Mouse (Mus musculus) heart, postnatal 10 days (tissue): Measurements from ENCODE around the gene A630023A22Rik. TPM values are rescaled to one million over a fixed set of nuclear protein-coding genes. Genes with fewer than 3 reads are reported as not detected.

Experiments
- DNase-seq, 2 experiments: peaks; one replicate each; pipeline ENCODE4 v3.0.0; 2021
- intact Hi-C: fragments of 180-260 bp; cut with DNase I; formaldehyde crosslinking; loops from one replicate; pipeline ENCODE4 v1.15.1; 2025
- total RNA-seq, 2 experiments: library from RNA; stranded (reverse); gene quantifications; 2 replicates each; pipeline ENCODE4 v1.2.3; 2021

The A630023A22Rik gene
- total RNA-seq, 2 experiments from 2014 or later = not detected

GRCm38 (mm10) chr14:34089796-34090195 lies 12.8 kb downstream of the A630023A22Rik start:
- no peak for DNase-seq
- intact Hi-C loops = no loop called here

- no peak for DNase-seq
- intact Hi-C loops = no loop called here
Observed at GRCm38 (mm10) chr14:34087856-34088398, 14.6 kb downstream of the A630023A22Rik start.

GRCm38 (mm10) chr14:34086806-34087205 lies 15.7 kb downstream of the A630023A22Rik start:
- intact Hi-C loops = no loop called here
- no peak for DNase-seq

- DNase-seq = no peak
- intact Hi-C loops = no loop called here
Observed at GRCm38 (mm10) chr14:34085731-34086130, 16.8 kb downstream of the A630023A22Rik start, which contains the start of gene Anxa8. Gene Anxa8, plus strand, starts transcription at chr14:34085981.

GRCm38 (mm10) chr14:34080321-34080997 lies 22.1 kb downstream of the A630023A22Rik start:
- intact Hi-C loops = loop anchor here (1.0 to 2.0 kb wide), 5 partner anchors 25 to 282 kb away; no protein-coding TSS in a partner anchor
- DNase-seq = peak; percentile 80 to 89

- DNase-seq = no peak
- intact Hi-C loops = no loop called here
Observed at GRCm38 (mm10) chr14:34078293-34078692, 24.3 kb downstream of the A630023A22Rik start.

GRCm38 (mm10) chr14:34077222-34077621 lies 25.3 kb downstream of the A630023A22Rik start:
- DNase-seq = no peak
- intact Hi-C loops = no loop called here

- peak; percentile 15 to 47 for DNase-seq
- intact Hi-C loops = no loop called here
Observed at GRCm38 (mm10) chr14:34075346-34075745, 27.2 kb downstream of the A630023A22Rik start.

GRCm38 (mm10) chr14:34071665-34072064 lies 30.9 kb downstream of the A630023A22Rik start:
- DNase-seq = no peak
- intact Hi-C loops = no loop called here

GRCm38 (mm10) chr14:34052516-34052915 lies 50.0 kb downstream of the A630023A22Rik start, which contains the start of gene Antxrl:
Gene Antxrl, plus strand, starts transcription at chr14:34052707.
- no peak for DNase-seq
- intact Hi-C loops = no loop called here

- DNase-seq = no peak
Observed at GRCm38 (mm10) chr14:34050101-34050779, 52.3 kb downstream of the A630023A22Rik start.

GRCm38 (mm10) chr14:34043341-34043740 lies 59.2 kb downstream of the A630023A22Rik start:
- no peak for DNase-seq
- intact Hi-C loops = no loop called here

More at GRCm38 (mm10) chr14:34050101-34050779, 52.3 kb downstream of the A630023A22Rik start:
- intact Hi-C loops = no loop called here

- intact Hi-C loops = no loop called here
- no peak for DNase-seq
Observed at GRCm38 (mm10) chr14:34041241-34041640, 61.3 kb downstream of the A630023A22Rik start.

- intact Hi-C loops = no loop called here
- no peak for DNase-seq
Observed at GRCm38 (mm10) chr14:34033841-34034610, 68.5 kb downstream of the A630023A22Rik start.

GRCm38 (mm10) chr14:34026710-34027109 lies 75.8 kb downstream of the A630023A22Rik start:
- intact Hi-C loops = no loop called here
- peak; percentile 3 to 12 for DNase-seq

- intact Hi-C loops = no loop called here
Observed at GRCm38 (mm10) chr14:34016938-34017337, 85.6 kb downstream of the A630023A22Rik start.

GRCm38 (mm10) chr14:34016381-34016780 lies 86.2 kb downstream of the A630023A22Rik start, which contains the start of gene Gm5460:
Gene Gm5460, plus strand, starts transcription at chr14:34016758.
- DNase-seq = no peak
- intact Hi-C loops = no loop called here

More at GRCm38 (mm10) chr14:34016938-34017337, 85.6 kb downstream of the A630023A22Rik start:
- DNase-seq = no peak

GRCm38 (mm10) chr14:34015063-34015462 lies 87.5 kb downstream of the A630023A22Rik start, which contains the start of gene Gm30083:
Gene Gm30083, minus strand, starts transcription at chr14:34015182.
- intact Hi-C loops = no loop called here
- DNase-seq = no peak

- DNase-seq = no peak
- intact Hi-C loops = no loop called here
Observed at GRCm38 (mm10) chr14:34002358-34002757, 100.2 kb downstream of the A630023A22Rik start.

- intact Hi-C loops = no loop called here
- no peak for DNase-seq
Observed at GRCm38 (mm10) chr14:34001445-34001844, 101.1 kb downstream of the A630023A22Rik start.
